Mouse (Mus musculus): ENCODE results near the gene Gm10273.

Gm10273 gene

GRCm38 (mm10) chr10:59402899-59403792 is 7.7 kb downstream of the Gm10273 start, which contains the start of gene Pla2g12b:
TSS of gene Pla2g12b (plus strand) at chr10:59403660.
- no peak for DNase-seq (ENCODE audit: low spot score)

DNA sequence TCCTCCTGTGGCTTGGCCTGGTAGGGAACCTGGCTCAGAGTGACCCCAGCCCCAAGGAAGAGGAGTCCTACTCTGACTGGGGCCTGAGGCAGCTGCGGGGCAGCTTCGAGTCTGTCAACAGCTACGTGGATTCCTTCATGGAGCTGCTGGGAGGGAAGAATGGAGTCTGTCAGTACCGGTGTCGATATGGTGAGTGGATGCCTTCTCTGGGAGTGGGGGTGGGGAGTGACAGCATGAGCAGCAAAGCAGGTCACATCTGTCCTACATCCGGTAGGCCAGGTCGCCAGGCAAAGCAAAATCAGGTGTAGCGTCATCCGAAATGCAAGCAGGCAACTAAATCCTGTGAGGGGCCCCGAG is 8.3 kb downstream of the Gm10273 start:
- no peak for DNase-seq (ENCODE audit: low spot score)

GRCm38 (mm10) chr10:59408499-59408898 is 13.1 kb downstream of the Gm10273 start:
- DNase-seq (ENCODE audit: low spot score): no peak

DNA sequence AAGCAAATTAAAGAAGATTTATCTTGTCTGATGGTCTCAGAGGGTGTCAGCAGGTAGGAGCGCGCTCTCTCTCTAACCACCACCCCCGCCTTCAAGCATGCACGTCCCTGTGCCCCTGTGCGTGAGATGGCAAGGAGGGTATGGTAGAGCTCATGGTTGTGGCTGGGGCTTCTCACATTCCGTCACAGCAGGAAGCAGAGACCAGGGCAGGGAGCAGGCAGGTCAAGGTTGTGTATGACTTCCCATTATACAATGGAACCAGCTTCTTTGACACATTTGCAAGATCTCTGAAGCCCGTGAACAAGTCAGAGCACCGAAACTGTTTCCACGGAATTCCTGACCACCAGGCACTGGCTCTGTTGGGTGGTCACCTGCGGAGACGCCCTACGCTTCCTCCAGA is 14.8 kb downstream of the Gm10273 start:
- DNase-seq (ENCODE audit: low spot score): no peak

DNA sequence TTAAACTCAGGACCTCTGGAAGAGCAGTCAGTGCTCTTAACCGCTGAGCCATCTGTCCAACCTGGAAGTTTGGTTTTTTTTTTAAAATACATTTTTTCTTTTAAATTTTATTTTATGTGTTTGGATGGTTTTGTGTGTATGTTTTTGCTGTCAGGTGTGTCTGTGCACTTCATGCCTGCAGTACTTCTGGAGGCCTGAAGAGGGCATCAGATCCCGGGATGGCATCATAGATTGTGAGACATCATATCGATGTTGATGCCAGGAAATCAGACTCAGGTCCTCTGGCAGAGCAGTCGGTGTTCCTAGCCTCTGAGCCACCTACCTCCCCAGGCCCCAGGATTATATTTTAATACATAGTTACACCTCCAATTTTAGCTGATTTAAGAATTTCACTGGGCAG is 18.3 kb downstream of the Gm10273 start:
- DNase-seq (ENCODE audit: low spot score): no peak

DNA sequence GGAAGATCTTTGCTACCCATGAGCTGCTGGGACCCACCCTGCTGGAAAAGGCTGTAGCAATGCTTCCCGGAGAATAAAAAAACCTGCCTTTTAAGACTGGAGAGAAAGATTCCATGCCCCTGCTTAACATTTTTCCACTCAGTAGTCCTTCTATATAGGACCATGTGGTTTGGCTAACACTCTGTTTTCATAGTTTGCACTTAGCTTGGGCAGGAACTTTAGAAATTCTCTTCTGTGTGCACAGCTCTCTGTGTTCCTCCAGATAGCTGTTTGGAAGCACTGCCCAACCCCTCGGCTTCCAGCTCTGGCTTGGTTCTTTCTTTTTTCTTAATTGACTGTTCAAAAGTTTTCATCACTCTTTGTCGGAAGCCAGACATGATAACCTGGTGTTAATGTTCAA is 21.2 kb downstream of the Gm10273 start:
- DNase-seq (ENCODE audit: low spot score): no peak

GRCm38 (mm10) chr10:59419516-59419915 is 24.1 kb downstream of the Gm10273 start:
- no peak for DNase-seq (ENCODE audit: low spot score)

DNA sequence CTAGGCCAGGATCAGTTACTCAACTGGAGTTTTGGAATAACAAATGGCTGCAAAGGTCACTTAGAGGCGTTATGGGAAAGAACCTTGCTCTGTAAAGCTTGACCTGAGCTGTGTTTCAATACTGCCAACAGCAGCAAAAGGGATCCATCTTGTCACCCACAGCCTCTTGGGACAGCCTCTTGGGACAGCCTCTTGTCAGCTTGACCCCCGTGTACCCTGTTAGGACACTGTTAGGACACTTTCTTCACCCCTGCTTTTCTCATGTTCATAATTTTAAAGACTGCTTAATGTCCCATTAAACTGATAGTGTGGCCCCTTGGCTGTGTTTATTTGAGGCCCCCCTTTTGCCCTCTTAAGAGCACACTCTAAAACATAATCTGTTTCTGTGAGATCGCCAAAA is 29.0 kb downstream of the Gm10273 start:
- no peak for DNase-seq (ENCODE audit: low spot score)

DNA sequence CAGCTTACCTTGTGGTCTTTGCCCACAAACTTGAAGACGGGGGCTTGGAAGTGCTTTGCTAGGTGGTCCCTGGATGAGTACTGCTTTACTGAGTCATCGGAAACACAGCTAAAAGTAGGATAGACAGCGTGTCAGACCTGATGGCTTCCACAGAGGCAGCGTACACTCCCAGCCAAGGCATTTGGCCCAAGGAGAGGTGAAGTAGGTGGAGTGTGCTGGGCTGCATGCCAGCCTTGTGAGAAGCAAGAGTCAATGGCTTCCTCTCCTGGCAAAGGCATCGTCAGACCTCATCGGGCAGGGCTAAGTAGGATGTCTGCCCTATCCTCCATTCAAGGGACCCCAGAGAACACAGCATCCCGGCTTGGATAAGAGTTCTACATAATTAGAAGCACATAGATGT is 29.9 kb downstream of the Gm10273 start:
- peak; percentile 40 for DNase-seq (ENCODE audit: low spot score)

- no peak for DNase-seq (ENCODE audit: low spot score)
Measured at GRCm38 (mm10) chr10:59426371-59426770, 30.9 kb downstream of the Gm10273 start.

- DNase-seq (ENCODE audit: low spot score): no peak
Measured at GRCm38 (mm10) chr10:59429448-59430135, 34.2 kb downstream of the Gm10273 start.

- peak; percentile 60 for DNase-seq (ENCODE audit: low spot score)
Measured at GRCm38 (mm10) chr10:59430701-59431218, 35.3 kb downstream of the Gm10273 start.

GRCm38 (mm10) chr10:59435746-59436145 is 40.3 kb downstream of the Gm10273 start:
- DNase-seq (ENCODE audit: low spot score): no peak

DNA sequence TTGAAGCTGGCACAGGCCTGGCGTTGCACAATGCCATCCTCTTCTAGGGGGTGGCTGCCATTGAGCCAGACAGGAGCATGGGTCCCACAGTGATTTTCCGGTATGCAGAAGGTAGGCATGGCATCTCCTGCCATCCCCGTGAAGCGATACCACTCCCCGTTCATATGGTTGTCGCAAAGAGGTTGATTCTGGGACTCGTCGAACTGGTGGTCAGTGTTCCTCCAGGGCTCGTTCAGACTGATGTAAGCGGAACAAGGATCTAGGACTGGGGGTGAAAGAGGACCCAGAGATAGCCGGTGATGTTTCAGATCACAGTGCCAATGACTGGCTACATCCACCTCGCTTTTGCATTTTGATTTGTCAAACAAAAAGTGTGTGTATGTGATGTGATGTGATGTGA is 43.2 kb downstream of the Gm10273 start:
- no peak for DNase-seq (ENCODE audit: low spot score)

- no peak for DNase-seq (ENCODE audit: low spot score)
Measured at GRCm38 (mm10) chr10:59439508-59439931, 44.1 kb downstream of the Gm10273 start.

DNA sequence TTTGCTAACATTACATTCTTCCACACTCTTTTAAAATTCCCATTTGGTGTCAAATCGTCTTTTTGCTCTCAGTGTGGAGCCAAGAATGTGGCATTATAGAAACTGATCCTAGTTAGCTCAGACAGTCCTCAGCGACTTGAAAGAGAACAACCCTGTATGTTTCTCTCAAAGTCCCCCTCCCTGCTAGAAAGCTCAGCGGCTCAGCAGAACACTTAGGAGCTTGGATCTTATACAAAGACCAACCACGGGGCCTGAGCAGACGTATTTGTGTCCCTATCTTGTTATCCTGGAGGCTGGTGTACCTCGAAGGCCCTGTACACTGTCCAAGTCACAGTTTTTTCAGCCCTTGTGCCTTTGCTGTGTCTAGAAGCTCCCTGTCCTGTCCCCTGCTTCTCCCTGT is 44.7 kb downstream of the Gm10273 start:
- no peak for DNase-seq (ENCODE audit: low spot score)

GRCm38 (mm10) chr10:59441735-59442134 is 46.3 kb downstream of the Gm10273 start, which contains the start of gene Oit3:
TSS of gene Oit3 (minus strand) at chr10:59441778.
- no peak for DNase-seq (ENCODE audit: low spot score)

DNA sequence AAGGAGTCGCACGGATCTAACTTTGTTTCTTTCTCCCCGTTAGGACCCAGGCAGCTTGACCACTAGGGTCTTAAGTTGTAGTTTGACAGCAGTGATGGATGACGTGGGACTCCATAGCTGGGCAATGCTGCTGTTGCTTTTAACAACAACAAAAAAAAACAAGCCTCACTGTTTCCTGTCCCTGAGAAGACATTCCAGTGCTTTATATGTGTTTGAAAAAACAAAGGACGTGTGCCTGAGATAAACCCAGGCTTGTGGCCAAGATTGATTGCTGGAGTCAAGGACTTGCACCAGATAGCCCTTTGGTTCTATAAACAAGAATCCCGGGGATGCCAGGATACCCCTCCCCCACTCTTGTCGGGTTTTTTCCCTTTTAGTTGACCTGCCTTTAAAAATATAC is 47.8 kb downstream of the Gm10273 start:
- no peak for DNase-seq (ENCODE audit: low spot score)

GRCm38 (mm10) chr10:59444106-59444505 is 48.7 kb downstream of the Gm10273 start:
- DNase-seq (ENCODE audit: low spot score): no peak

DNA sequence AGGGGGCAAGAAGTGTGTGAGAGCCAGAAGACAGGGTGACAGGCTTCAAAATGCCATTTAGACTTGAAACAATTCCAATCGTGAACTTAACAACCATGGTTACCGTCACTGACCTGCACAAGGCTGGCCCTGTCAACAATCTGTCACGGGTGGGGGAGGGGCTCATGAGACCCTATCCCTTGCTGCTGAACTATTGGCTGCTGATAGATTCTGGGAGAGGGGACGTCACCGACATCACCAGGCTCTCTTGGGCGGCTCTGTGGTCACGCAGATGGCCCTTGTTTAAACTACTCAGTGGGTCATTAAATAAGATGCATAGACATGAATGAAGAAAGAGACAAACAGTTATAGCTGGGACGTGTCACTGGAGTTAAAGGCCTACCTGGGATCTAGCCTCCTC is 49.2 kb downstream of the Gm10273 start:
- no peak for DNase-seq (ENCODE audit: low spot score)
